8 mouse cellular contexts compared by ENCODE assay signal in genomic region chr15:77203255-77203981, GRCm38 (mm10).
A peak's percentile ranks its signal among the peaks of the same experiment; 100 is the strongest.
DNase-seq lines count a peak whose midpoint lies in the region; ATAC-seq and TF ChIP-seq lines count a peak whose summit lies in the region.

No protein-coding gene starts in this region.

- peaks cover 9% of the 10 kb centered on the region for H3K9me3 ChIP-seq in E14TG2a.4 (ENCODE audit: low read length)
- H3K9me3 ChIP-seq in stomach, embryonic 14.5 days (ENCODE audit: control insufficient read depth, low read depth, low read length), result no peaks in the 10 kb centered on the region

- H3K4me1 ChIP-seq in E14TG2a.4 (replicated peaks; ENCODE audit: low read depth, low read length), result peaks cover 78% of the 10 kb centered on the region
- peaks cover 23% of the 10 kb centered on the region; the same call in 1 of the 2 replicates for H3K4me1 ChIP-seq in stomach, embryonic 14.5 days (ENCODE audit: control insufficient read depth, insufficient read depth, low read length)

- no peak; the same call in 1 of the 2 replicates for ATAC-seq in stomach, embryonic 14.5 days (ENCODE audit: insufficient number of reproducible peaks, insufficient read depth, low FRiP score, low read depth)

- DNase-seq in cerebellum, adult 11 months, result peak; percentile 40
- peak; percentile 54 for DNase-seq in gastrocnemius, postnatal 10 days
- DNase-seq in kidney, adult 18-20 months, result peak; percentile 59
- DNase-seq in lung, adult 18-20 months, result peak; percentile 17 to 64
- no peak for DNase-seq in B cell, adult 2 months
- no peak for DNase-seq in ovary, adult 18-20 months (ENCODE audit: low spot score)

- peaks cover 22% of the 10 kb centered on the region; the same call in 1 of the 2 replicates for H3K36me3 ChIP-seq in E14TG2a.4 (ENCODE audit: insufficient read depth, low read length)
- H3K36me3 ChIP-seq in stomach, embryonic 14.5 days (ENCODE audit: control insufficient read depth, insufficient read depth, low read length), result no peaks in the 10 kb centered on the region

- peak overlapping the region; percentile 74 for H3K27ac ChIP-seq in stomach, embryonic 14.5 days (ENCODE audit: low read length)

- 42% methylated on average over 13 of the region's 14 CpGs for WGBS in stomach, embryonic 14.5 days

- no peak overlapping the region for H3K9ac ChIP-seq in stomach, embryonic 14.5 days (replicated peaks; ENCODE audit: low read depth, low read length)

- TF ChIP-seq CTCF in E14TG2a.4 (conservative IDR thresholded peaks at IDR 0.05; ENCODE audit: low read length), result no peak

- peak overlapping the region; percentile 30 for H3K4me3 ChIP-seq in E14TG2a.4 (replicated peaks; ENCODE audit: low read length)
- no peak overlapping the region for H3K4me3 ChIP-seq in stomach, embryonic 14.5 days (ENCODE audit: low read depth, low read length)

- H3K27me3 ChIP-seq in E14TG2a.4 (ENCODE audit: insufficient read depth, low read length), result no peaks in the 10 kb centered on the region
- H3K27me3 ChIP-seq in stomach, embryonic 14.5 days (ENCODE audit: control insufficient read depth, insufficient read depth, low read length), result no peaks in the 10 kb centered on the region

- no peak overlapping the region for H3K4me2 ChIP-seq in stomach, embryonic 14.5 days (replicated peaks; ENCODE audit: low read depth, low read length)

Comparison
In these comparisons a context has a peak if more than half of its experiments do, and no peak if none do; other contexts are left out.
1. DNase-seq: peak in cerebellum, adult 11 months (single experiment), gastrocnemius, postnatal 10 days (single experiment), kidney, adult 18-20 months (single experiment) and lung, adult 18-20 months (2 of 2); none in B cell, adult 2 months (0 of 2) and ovary, adult 18-20 months (single experiment).